Mouse (Mus musculus) cortical plate, adult 2 months (tissue): ENCODE results near the gene Ifnab.

Source experiments
- CTCF ChIP-seq: fragments of 200-500 bp; IDR thresholded peaks from 2 replicates; pipeline ENCODE4 v1.5.1; 2011; ENCODE audit warnings: mild to moderate bottlenecking, control low read depth, low read length; ENCODE audit not compliant: insufficient read depth; ENCODE audit errors: extremely low read depth
- POLR2A ChIP-seq: fragments of 200-500 bp; IDR thresholded peaks from 2 replicates; pipeline ENCODE4 v1.6.1; 2011; ENCODE audit warnings: mild to moderate bottlenecking, low read length, control low read depth; ENCODE audit not compliant: insufficient read depth; ENCODE audit errors: extremely low read depth

DNA sequence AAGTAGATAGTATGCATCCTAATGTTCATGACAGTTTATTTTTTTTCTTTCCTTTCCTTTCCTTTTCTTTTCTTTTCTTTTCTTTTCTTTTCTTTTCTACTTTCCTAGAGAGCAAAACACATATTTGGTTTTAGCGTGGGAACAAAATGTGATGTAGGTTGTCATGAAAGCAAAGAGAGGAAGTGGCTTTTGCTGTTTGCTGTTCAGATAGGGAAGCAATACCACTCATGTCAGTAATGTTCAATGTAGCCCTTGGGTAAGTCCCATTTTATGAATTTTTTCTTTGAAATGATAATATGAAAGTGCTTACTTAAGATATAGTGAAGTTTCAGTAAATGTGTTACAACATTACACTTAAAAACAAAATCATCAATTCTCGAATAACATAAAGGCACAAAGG lies 2.2 kb upstream of the Ifnab start:
- TF ChIP-seq CTCF (no peak), POLR2A (no peak)
